Mouse (Mus musculus): ENCODE measurements around the gene Fn1. TPM values are rescaled to one million over a fixed set of nuclear protein-coding genes. Genes with fewer than 3 reads are reported as not detected.

Fn1 gene
- total and polyA plus RNA-seq, 3 experiments, result 40.5 to 95.9 (median 58.2) TPM

- Histone ChIP-seq H3K9ac (ENCODE audit: low read depth, low read length) (no peak overlapping the region), H3K79me2 (replicated peaks; ENCODE audit: control insufficient read depth, insufficient read depth, low read length) (no peaks in the 10 kb centered on the region), H3K4me3 (no peak overlapping the region), H3K36me3 (ENCODE audit: control insufficient read depth, insufficient read depth, low read length) (no peaks in the 10 kb centered on the region), H3K27me3 (ENCODE audit: control insufficient read depth, insufficient read depth, low read length) (no peaks in the 10 kb centered on the region), H3K27ac (no peak overlapping the region), H3K4me1 (ENCODE audit: control insufficient read depth, insufficient read depth, low read length) (no peaks in the 10 kb centered on the region)
- intact Hi-C loops (cut with DNase I), result no loop called here
- no peak for DNase-seq
- no peak for TF ChIP-seq POLR2A (IDR thresholded peaks at IDR 0.05; ENCODE audit: insufficient read depth, low read depth, low read length)
- no peak for TF ChIP-seq CTCF (IDR thresholded peaks at IDR 0.05)
- TF ChIP-seq EP300 (IDR thresholded peaks at IDR 0.05; ENCODE audit: insufficient read depth, low read depth, low read length), result no peak
- WGBS, result 73% methylated on average over 8 of the region's 8 CpGs
Measured at GRCm38 (mm10) chr1:71630243-71630642, 22.8 kb downstream of the Fn1 start.

- DNase-seq, result no peak
- H3K4me3 ChIP-seq, result no peak overlapping the region
- H3K27ac ChIP-seq, result no peak overlapping the region
- intact Hi-C loops (cut with DNase I), result no loop called here
- 91% methylated on average over 6 of the region's 6 CpGs for WGBS
- TF ChIP-seq POLR2A (IDR thresholded peaks at IDR 0.05; ENCODE audit: insufficient read depth, low read depth, low read length), result no peak
- TF ChIP-seq EP300 (IDR thresholded peaks at IDR 0.05; ENCODE audit: insufficient read depth, low read depth, low read length), result no peak
- no peak for TF ChIP-seq CTCF (IDR thresholded peaks at IDR 0.05)
- no peaks in the 10 kb centered on the region for H3K27me3 ChIP-seq (ENCODE audit: control insufficient read depth, insufficient read depth, low read length)
- H3K9ac ChIP-seq (ENCODE audit: low read depth, low read length), result no peak overlapping the region
- H3K79me2 ChIP-seq (replicated peaks; ENCODE audit: control insufficient read depth, insufficient read depth, low read length), result no peaks in the 10 kb centered on the region
- H3K4me1 ChIP-seq (ENCODE audit: control insufficient read depth, insufficient read depth, low read length), result no peaks in the 10 kb centered on the region
- no peaks in the 10 kb centered on the region for H3K36me3 ChIP-seq (ENCODE audit: control insufficient read depth, insufficient read depth, low read length)
Measured at GRCm38 (mm10) chr1:71623625-71624024, 29.4 kb downstream of the Fn1 start.

DNA sequence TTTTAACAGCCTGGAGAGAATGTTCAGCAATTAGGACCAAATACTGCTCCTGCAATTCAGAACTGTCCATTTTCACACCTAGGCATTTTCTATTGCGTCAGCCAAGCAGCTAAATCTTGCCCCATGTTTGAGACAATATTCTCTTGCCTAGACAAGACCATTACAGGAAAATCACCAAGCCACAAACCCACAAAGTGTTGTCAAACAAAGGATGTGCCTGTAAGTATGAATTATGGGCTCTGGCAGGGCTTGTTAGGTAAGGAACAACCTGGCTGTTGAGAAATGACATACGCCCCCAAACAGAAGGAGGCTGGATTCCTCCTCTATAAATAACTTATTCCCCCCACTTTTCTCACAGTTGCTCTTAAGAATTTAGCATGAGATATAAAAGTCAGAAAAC is 31.5 kb downstream of the Fn1 start:
- no peaks in the 10 kb centered on the region for H3K4me1 ChIP-seq (ENCODE audit: control insufficient read depth, insufficient read depth, low read length)
- no peak for DNase-seq
- intact Hi-C loops (cut with DNase I), result no loop called here
- H3K36me3 ChIP-seq (ENCODE audit: control insufficient read depth, insufficient read depth, low read length), result no peaks in the 10 kb centered on the region
- no peak overlapping the region for H3K4me3 ChIP-seq
- WGBS, result 93% methylated on average over 2 of the region's 2 CpGs
- no peak for TF ChIP-seq POLR2A (IDR thresholded peaks at IDR 0.05; ENCODE audit: insufficient read depth, low read depth, low read length)
- no peak for TF ChIP-seq EP300 (IDR thresholded peaks at IDR 0.05; ENCODE audit: insufficient read depth, low read depth, low read length)
- TF ChIP-seq CTCF (IDR thresholded peaks at IDR 0.05), result no peak
- H3K9ac ChIP-seq (ENCODE audit: low read depth, low read length), result no peak overlapping the region
- no peaks in the 10 kb centered on the region for H3K79me2 ChIP-seq (replicated peaks; ENCODE audit: control insufficient read depth, insufficient read depth, low read length)
- no peaks in the 10 kb centered on the region for H3K27me3 ChIP-seq (ENCODE audit: control insufficient read depth, insufficient read depth, low read length)
- no peak overlapping the region for H3K27ac ChIP-seq

- 77% methylated on average over 8 of the region's 8 CpGs for WGBS
- no peak overlapping the region for H3K27ac ChIP-seq
- H3K4me1 ChIP-seq (ENCODE audit: control insufficient read depth, insufficient read depth, low read length), result no peaks in the 10 kb centered on the region
- H3K4me3 ChIP-seq, result no peak overlapping the region
- no peak for DNase-seq
- no peak for TF ChIP-seq POLR2A (IDR thresholded peaks at IDR 0.05; ENCODE audit: insufficient read depth, low read depth, low read length)
- intact Hi-C loops (cut with DNase I), result no loop called here
- no peaks in the 10 kb centered on the region for H3K79me2 ChIP-seq (replicated peaks; ENCODE audit: control insufficient read depth, insufficient read depth, low read length)
- no peaks in the 10 kb centered on the region for H3K36me3 ChIP-seq (ENCODE audit: control insufficient read depth, insufficient read depth, low read length)
- no peaks in the 10 kb centered on the region for H3K27me3 ChIP-seq (ENCODE audit: control insufficient read depth, insufficient read depth, low read length)
- H3K9ac ChIP-seq (ENCODE audit: low read depth, low read length), result no peak overlapping the region
Measured at GRCm38 (mm10) chr1:71614545-71615246, 38.3 kb downstream of the Fn1 start.

DNA sequence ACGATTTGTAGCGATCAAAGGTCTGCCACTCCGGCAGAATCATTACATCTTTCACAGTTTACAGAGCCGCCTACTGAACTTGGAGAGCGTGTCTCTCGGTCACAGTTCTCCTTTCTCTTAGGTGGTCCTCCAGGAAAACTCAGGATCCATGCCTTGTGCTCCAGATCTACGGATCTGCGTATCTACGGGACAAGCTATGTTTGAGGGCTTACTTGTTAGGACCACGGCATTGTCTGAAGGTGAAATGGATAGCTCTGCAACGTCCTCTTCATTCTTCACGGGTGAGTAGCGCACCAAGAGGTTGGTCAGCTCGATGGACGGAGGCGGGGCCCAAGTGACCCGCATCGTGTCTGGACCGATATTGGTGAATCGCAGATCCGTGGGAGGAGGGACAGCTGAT is 40.7 kb downstream of the Fn1 start:
- DNase-seq, result no peak
- no peak overlapping the region for H3K27ac ChIP-seq
- no peak overlapping the region for H3K9ac ChIP-seq (ENCODE audit: low read depth, low read length)
- intact Hi-C loops (cut with DNase I), result no loop called here
- 93% methylated on average over 21 of the region's 21 CpGs for WGBS
- no peaks in the 10 kb centered on the region for H3K27me3 ChIP-seq (ENCODE audit: control insufficient read depth, insufficient read depth, low read length)
- TF ChIP-seq POLR2A (IDR thresholded peaks at IDR 0.05; ENCODE audit: insufficient read depth, low read depth, low read length) (no peak), EP300 (IDR thresholded peaks at IDR 0.05; ENCODE audit: insufficient read depth, low read depth, low read length) (no peak), CTCF (IDR thresholded peaks at IDR 0.05) (no peak)
- no peaks in the 10 kb centered on the region for H3K79me2 ChIP-seq (replicated peaks; ENCODE audit: control insufficient read depth, insufficient read depth, low read length)
- H3K36me3 ChIP-seq (ENCODE audit: control insufficient read depth, insufficient read depth, low read length), result no peaks in the 10 kb centered on the region
- no peaks in the 10 kb centered on the region for H3K4me1 ChIP-seq (ENCODE audit: control insufficient read depth, insufficient read depth, low read length)
- H3K4me3 ChIP-seq, result no peak overlapping the region

GRCm38 (mm10) chr1:71609916-71610315 is 43.1 kb downstream of the Fn1 start:
- Histone ChIP-seq H3K36me3 (ENCODE audit: control insufficient read depth, insufficient read depth, low read length) (no peaks in the 10 kb centered on the region), H3K27me3 (ENCODE audit: control insufficient read depth, insufficient read depth, low read length) (no peaks in the 10 kb centered on the region), H3K79me2 (replicated peaks; ENCODE audit: control insufficient read depth, insufficient read depth, low read length) (no peaks in the 10 kb centered on the region), H3K9ac (ENCODE audit: low read depth, low read length) (no peak overlapping the region), H3K27ac (no peak overlapping the region), H3K4me3 (no peak overlapping the region), H3K4me1 (ENCODE audit: control insufficient read depth, insufficient read depth, low read length) (no peaks in the 10 kb centered on the region)
- 77% methylated on average over 5 of the region's 5 CpGs for WGBS
- TF ChIP-seq CTCF (IDR thresholded peaks at IDR 0.05) (no peak), POLR2A (IDR thresholded peaks at IDR 0.05; ENCODE audit: insufficient read depth, low read depth, low read length) (no peak), EP300 (IDR thresholded peaks at IDR 0.05; ENCODE audit: insufficient read depth, low read depth, low read length) (no peak)
- no peak for DNase-seq
- intact Hi-C loops (cut with DNase I), result no loop called here

Measured in heart, adult 2 months (tissue).